Mouse (Mus musculus): ENCODE data around the gene Ptbp3. TPM values are rescaled to one million over a fixed set of nuclear protein-coding genes. Genes with fewer than 3 reads are reported as not detected.

The Ptbp3 gene
- polyA plus RNA-seq (2016; fragmentation: Nextera tagmentation; extraction: Ambion mirVana), result 34.4 and 37.4 TPM in 2 replicates

DNA sequence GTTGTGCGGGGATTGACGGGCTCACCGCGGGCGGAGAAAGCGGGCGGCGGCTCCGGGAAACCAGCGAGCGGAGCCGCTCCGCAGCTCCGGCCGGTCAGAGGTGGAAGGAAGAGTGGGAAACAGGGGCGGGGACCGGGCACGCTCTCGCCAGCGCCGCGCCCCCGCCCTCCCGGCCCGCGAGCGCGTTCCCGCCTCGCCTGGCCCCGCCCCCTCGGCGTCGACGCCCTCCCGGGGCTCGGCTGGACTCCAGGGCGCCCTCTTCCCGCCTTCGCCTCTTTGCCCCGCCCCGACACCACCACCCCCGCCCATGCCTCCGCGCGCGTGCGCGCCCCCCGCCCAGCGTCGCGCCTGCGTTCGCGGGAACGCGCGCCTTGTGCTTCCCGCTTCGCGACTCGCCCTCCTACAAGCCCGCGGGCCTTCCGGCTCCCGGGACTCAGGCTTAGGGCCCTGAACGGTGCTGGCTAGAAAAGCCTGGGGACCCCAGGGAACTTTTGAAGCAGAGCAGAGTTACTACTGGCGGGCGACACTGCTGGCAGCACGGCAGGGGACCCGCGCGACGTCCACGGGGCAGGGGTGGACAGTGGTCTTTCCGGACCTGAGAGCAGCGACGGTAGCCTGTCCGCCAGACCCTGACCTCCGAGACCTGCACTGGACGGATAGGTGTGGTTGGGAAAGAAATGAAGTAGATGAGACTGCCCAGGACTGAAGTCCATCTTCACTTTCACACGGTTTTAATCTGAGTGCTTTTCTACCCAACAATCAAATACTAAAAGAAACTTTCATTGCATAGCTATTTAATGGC is at the start of gene Ptbp3:
Gene Ptbp3 (minus strand): TSS at position 190 of the 802 bp plus-strand sequence.
- Histone ChIP-seq H3K4me1 (peaks cover 13% of the 10 kb centered on the region), H3K9me3 (replicated peaks) (no peaks in the 10 kb centered on the region), H3K36me3 (no peaks in the 10 kb centered on the region), H3K27me3 (ENCODE audit: low read depth, poor library complexity, severe bottlenecking) (no peaks in the 10 kb centered on the region), H3K27ac (peak within 1 kb of the TSS; percentile 94), H3K4me3 (peak within 1 kb of the TSS; percentile 88)
- DNase-seq (ENCODE audit: low spot score), result peak; percentile 99
- WGBS, result under 1% methylated on average over 68 of the region's 83 CpGs

- H3K27me3 ChIP-seq (ENCODE audit: low read depth, poor library complexity, severe bottlenecking), result no peaks in the 10 kb centered on the region
- H3K9me3 ChIP-seq (replicated peaks), result no peaks in the 10 kb centered on the region
- 93% methylated on average over 2 of the region's 2 CpGs for whole genome bisulfite sequencing
- no peak overlapping the region for H3K27ac ChIP-seq
- no peaks in the 10 kb centered on the region for H3K36me3 ChIP-seq
- no peaks in the 10 kb centered on the region for H3K4me1 ChIP-seq
- no peak for DNase-seq (ENCODE audit: low spot score)
- H3K4me3 ChIP-seq, result no peak overlapping the region
Measured at GRCm38 (mm10) chr4:59596556-59596955, 47.4 kb upstream of the Ptbp3 start.

DNA sequence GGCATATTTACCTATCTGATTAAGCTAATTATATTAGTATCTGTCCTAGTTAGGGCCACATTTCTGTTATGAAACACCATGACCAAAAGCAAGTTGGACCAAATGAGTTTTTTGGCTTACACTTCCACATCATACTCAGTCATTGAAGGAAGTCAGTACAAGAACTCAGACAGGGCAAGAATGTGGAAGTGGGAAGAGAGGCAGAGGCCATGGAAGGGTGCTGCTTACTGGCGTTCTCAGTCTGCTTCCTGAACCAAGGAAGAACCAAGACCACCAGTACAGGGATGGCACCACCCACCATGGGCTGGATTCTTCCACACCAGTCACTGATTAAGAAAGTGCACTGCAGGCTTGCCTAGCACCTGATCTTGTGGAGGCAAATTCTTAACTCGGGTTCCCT is 45.5 kb upstream of the Ptbp3 start:
- no peak for DNase-seq (ENCODE audit: low spot score)
- no peaks in the 10 kb centered on the region for H3K27me3 ChIP-seq (ENCODE audit: low read depth, poor library complexity, severe bottlenecking)
- no peak overlapping the region for H3K27ac ChIP-seq
- 74% methylated on average over 2 of the region's 2 CpGs for WGBS
- no peaks in the 10 kb centered on the region for H3K4me1 ChIP-seq
- no peak overlapping the region for H3K4me3 ChIP-seq
- H3K36me3 ChIP-seq, result no peaks in the 10 kb centered on the region
- H3K9me3 ChIP-seq (replicated peaks), result no peaks in the 10 kb centered on the region

- H3K9me3 ChIP-seq (replicated peaks), result no peaks in the 10 kb centered on the region
- no peaks in the 10 kb centered on the region for H3K27me3 ChIP-seq (ENCODE audit: low read depth, poor library complexity, severe bottlenecking)
- H3K27ac ChIP-seq, result no peak overlapping the region
- H3K4me1 ChIP-seq, result no peaks in the 10 kb centered on the region
- DNase-seq (ENCODE audit: low spot score), result no peak
- no peaks in the 10 kb centered on the region for H3K36me3 ChIP-seq
- no peak overlapping the region for H3K4me3 ChIP-seq
- 96% methylated on average over 1 of the region's 1 CpGs for WGBS
Measured at GRCm38 (mm10) chr4:59587872-59588226, 38.7 kb upstream of the Ptbp3 start.

DNA sequence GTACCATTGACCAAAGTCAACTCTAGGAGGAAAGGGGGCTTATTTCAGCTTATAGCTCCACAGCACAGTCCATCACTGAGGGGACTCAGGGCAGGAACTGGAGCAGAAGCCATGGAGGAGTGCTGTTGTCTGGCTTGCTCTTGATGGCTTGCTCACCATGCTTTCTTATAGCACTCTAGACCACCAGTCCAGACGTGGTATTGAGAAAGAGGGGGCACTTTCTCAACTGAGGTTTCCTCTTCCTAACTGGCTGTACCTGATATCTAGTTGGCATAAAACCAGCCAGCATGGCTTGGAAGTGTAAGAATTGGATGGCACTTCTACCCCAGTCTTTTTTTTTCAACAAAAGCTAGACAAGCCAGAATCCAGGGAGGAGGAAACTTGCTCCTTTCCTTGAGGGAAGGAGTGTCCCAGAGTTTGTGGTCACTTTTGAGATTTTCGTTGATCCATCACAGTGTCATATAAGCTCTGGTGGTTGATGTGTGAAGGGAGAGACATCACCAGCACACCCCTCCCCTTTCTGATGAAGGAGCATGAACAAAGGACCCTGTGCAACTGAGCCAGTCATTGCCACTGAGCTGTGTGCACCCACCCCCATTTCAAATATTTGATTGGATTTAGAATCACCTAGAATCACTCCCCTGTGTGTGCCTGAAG is 38.2 kb upstream of the Ptbp3 start:
- WGBS, result 68% methylated on average over 2 of the region's 2 CpGs
- Histone ChIP-seq H3K27ac (no peak overlapping the region), H3K9me3 (replicated peaks) (no peaks in the 10 kb centered on the region), H3K36me3 (no peaks in the 10 kb centered on the region), H3K4me3 (no peak overlapping the region), H3K4me1 (no peaks in the 10 kb centered on the region), H3K27me3 (ENCODE audit: low read depth, poor library complexity, severe bottlenecking) (no peaks in the 10 kb centered on the region)
- no peak for DNase-seq (ENCODE audit: low spot score)

DNA sequence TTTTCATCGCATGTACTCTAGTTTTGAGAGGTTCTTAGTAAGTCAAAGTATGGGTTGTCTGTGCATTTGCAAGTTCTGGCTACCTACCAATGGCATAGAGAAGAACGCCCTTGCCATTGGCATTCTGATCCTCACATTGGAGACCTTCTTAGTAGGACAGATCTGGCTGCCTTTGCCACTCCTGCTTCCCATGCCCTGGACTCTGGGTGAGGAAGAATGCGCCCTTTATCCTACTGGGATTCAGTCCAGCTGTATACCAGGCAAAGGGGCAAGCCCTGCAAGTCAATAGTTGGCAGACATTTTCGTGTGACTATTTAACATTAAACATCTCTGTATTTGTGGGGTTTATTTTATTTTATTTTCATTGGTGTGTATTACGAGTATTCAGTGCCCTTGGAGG is 35.9 kb upstream of the Ptbp3 start:
- Histone ChIP-seq H3K9me3 (replicated peaks) (no peaks in the 10 kb centered on the region), H3K4me3 (no peak overlapping the region), H3K27ac (no peak overlapping the region), H3K27me3 (ENCODE audit: low read depth, poor library complexity, severe bottlenecking) (no peaks in the 10 kb centered on the region), H3K36me3 (no peaks in the 10 kb centered on the region), H3K4me1 (peaks cover 5% of the 10 kb centered on the region)
- no peak for DNase-seq (ENCODE audit: low spot score)
- 88% methylated on average over 5 of the region's 5 CpGs for WGBS

- no peaks in the 10 kb centered on the region for H3K36me3 ChIP-seq
- H3K9me3 ChIP-seq (replicated peaks), result no peaks in the 10 kb centered on the region
- DNase-seq (ENCODE audit: low spot score), result no peak
- peak overlapping the region; percentile 79 for H3K4me3 ChIP-seq
- no peaks in the 10 kb centered on the region for H3K27me3 ChIP-seq (ENCODE audit: low read depth, poor library complexity, severe bottlenecking)
- H3K4me1 ChIP-seq, result peaks cover 6% of the 10 kb centered on the region
- 34% methylated on average over 6 of the region's 6 CpGs for WGBS
- H3K27ac ChIP-seq, result no peak overlapping the region
Measured at GRCm38 (mm10) chr4:59582186-59582585, 33.0 kb upstream of the Ptbp3 start.

- no peaks in the 10 kb centered on the region for H3K36me3 ChIP-seq
- peak; percentile 94 for DNase-seq (ENCODE audit: low spot score)
- H3K9me3 ChIP-seq (replicated peaks), result no peaks in the 10 kb centered on the region
- WGBS, result 1% methylated on average over 61 of the region's 61 CpGs
- no peaks in the 10 kb centered on the region for H3K27me3 ChIP-seq (ENCODE audit: low read depth, poor library complexity, severe bottlenecking)
- H3K27ac ChIP-seq, result peak within 1 kb of the TSS; percentile 86
- peak within 1 kb of the TSS; percentile 79 for H3K4me3 ChIP-seq
- H3K4me1 ChIP-seq, result peaks cover 6% of the 10 kb centered on the region
Measured at GRCm38 (mm10) chr4:59581314-59582185, 32.4 kb upstream of the Ptbp3 start, which contains the start of gene Hsdl2. Gene Hsdl2 (plus strand): TSS chr4:59581563.

- peak overlapping the region; percentile 86 for H3K27ac ChIP-seq
- H3K4me1 ChIP-seq, result peaks cover 6% of the 10 kb centered on the region
- H3K27me3 ChIP-seq (ENCODE audit: low read depth, poor library complexity, severe bottlenecking), result no peaks in the 10 kb centered on the region
- peak overlapping the region; percentile 79 for H3K4me3 ChIP-seq
- under 1% methylated on average over 23 of the region's 23 CpGs for WGBS
- peak; percentile 57 for DNase-seq (ENCODE audit: low spot score)
- H3K36me3 ChIP-seq, result no peaks in the 10 kb centered on the region
- H3K9me3 ChIP-seq (replicated peaks), result no peaks in the 10 kb centered on the region
Measured at GRCm38 (mm10) chr4:59580495-59581281, 31.5 kb upstream of the Ptbp3 start.

DNA sequence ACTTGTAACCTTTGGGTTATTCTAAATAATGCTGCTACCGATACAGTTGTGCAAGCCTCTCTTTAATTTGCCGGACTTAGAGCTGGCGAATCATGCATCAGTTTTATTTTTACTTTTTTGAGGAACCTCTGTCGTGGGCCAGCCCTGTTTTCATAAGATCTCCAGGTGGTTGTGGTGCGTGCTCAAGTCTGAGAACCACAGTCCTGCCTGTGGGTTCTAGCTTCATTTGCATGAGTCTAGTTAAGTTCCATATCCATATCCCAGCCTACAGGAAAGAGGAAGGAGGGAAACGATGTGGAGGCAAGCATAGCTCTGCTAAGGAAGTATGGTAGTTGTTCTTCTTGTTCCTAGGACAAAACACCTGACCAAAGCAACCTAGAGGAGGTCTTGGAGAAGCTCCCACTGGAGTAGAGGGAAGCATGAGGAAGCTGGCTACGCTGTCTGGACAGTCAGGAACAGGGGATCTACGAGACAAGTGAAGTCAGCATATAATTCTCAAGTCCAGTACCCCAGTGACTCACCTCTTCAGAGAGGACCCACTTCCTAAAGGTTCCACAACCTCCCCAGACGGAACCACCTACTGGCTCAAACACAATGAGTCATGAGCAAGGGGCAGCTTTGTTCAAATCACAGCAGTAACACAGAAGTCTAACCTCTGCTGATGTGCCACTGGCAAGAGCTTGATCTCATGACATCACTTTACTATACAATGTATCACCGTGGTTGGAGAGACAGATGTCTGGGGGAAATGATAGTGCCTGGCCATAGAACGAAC is 26.2 kb upstream of the Ptbp3 start:
- Histone ChIP-seq H3K4me1 (peaks cover 4% of the 10 kb centered on the region), H3K27ac (no peak overlapping the region), H3K36me3 (no peaks in the 10 kb centered on the region), H3K27me3 (ENCODE audit: low read depth, poor library complexity, severe bottlenecking) (no peaks in the 10 kb centered on the region), H3K9me3 (replicated peaks) (no peaks in the 10 kb centered on the region), H3K4me3 (no peak overlapping the region)
- WGBS, result 89% methylated on average over 11 of the region's 11 CpGs
- no peak for DNase-seq (ENCODE audit: low spot score)

- no peak for DNase-seq (ENCODE audit: low spot score)
- H3K27ac ChIP-seq, result no peak overlapping the region
- H3K9me3 ChIP-seq (replicated peaks), result no peaks in the 10 kb centered on the region
- 88% methylated on average over 11 of the region's 11 CpGs for WGBS
- no peaks in the 10 kb centered on the region for H3K4me1 ChIP-seq
- H3K27me3 ChIP-seq (ENCODE audit: low read depth, poor library complexity, severe bottlenecking), result no peaks in the 10 kb centered on the region
- H3K36me3 ChIP-seq, result no peaks in the 10 kb centered on the region
- H3K4me3 ChIP-seq, result no peak overlapping the region
Measured at GRCm38 (mm10) chr4:59572521-59573118, 23.5 kb upstream of the Ptbp3 start.
